In genomic region chr5:86967271-86967670, GRCm38 (mm10) we compare ENCODE assay signal across 16 mouse cellular contexts. TPM values are rescaled to one million over a fixed set of nuclear protein-coding genes. Genes with fewer than 3 reads are reported as not detected.
DNase-seq lines count a peak whose midpoint lies in the region; ATAC-seq and TF ChIP-seq lines count a peak whose summit lies in the region.
"Not testable (repeated sequence)": the region's sequence is repeated elsewhere in the genome, so short reads cannot be mapped to it uniquely, and the experiment has no call there.
"Had no signal": no experiment of that assay in that cellular context is flagged by ENCODE, and none has a peak within 500 bp of the region (broad histone marks: within the 10 kb centered on the region; RNA-seq: fewer than 3 reads in every experiment).

No protein-coding gene starts in this region.

- not testable (repeated sequence) for H3K27me3 ChIP-seq in liver, adult 2 months (ENCODE audit: control insufficient read depth, insufficient read depth, low read length); liver, embryonic 16.5 days (ENCODE audit: control insufficient read depth, insufficient read depth, low read depth, low read length); liver, postnatal 0 days (ENCODE audit: insufficient read depth, low read length)

- H3K4me1 ChIP-seq in liver, adult 2 months (ENCODE audit: control insufficient read depth, insufficient read depth, low read length); liver, embryonic 16.5 days (ENCODE audit: control insufficient read depth, low read depth, low read length); liver, postnatal 0 days (ENCODE audit: insufficient read depth): not testable (repeated sequence)

- H3K79me2 ChIP-seq in liver, adult 2 months (ENCODE audit: control insufficient read depth, insufficient read depth, low read length), result not testable (repeated sequence)

- not testable (repeated sequence) for TF ChIP-seq CTCF in liver, adult 2 months (IDR thresholded peaks at IDR 0.05; ENCODE audit: low read depth, low read length); liver, postnatal 0 days (IDR thresholded peaks at IDR 0.05; ENCODE audit: low read depth)

- not testable (repeated sequence) for H3K4me3 ChIP-seq in liver, adult 2 months (ENCODE audit: insufficient read depth, low read depth, low read length); liver, embryonic 16.5 days (ENCODE audit: low read depth, low read length); liver, postnatal 0 days (ENCODE audit: low read depth, low read length)

- H3K27ac ChIP-seq in liver, adult 2 months (replicated peaks; ENCODE audit: insufficient read depth, low read depth, low read length); liver, embryonic 16.5 days (ENCODE audit: low read length); liver, postnatal 0 days (ENCODE audit: low read depth): not testable (repeated sequence)

- not testable (repeated sequence) for TF ChIP-seq EP300 in liver, postnatal 0 days (IDR thresholded peaks at IDR 0.05; ENCODE audit: low read depth)

- H3K9ac ChIP-seq in liver, adult 2 months (ENCODE audit: low read depth, low read length); liver, embryonic 16.5 days (ENCODE audit: low read depth, low read length); liver, postnatal 0 days (replicated peaks): not testable (repeated sequence)

- 35% methylated on average over 5 of the region's 5 CpGs for WGBS in liver, adult 2 months
- 56% methylated on average over 5 of the region's 5 CpGs for WGBS in liver, embryonic 16.5 days (ENCODE audit: insufficient replicate concordance)
- WGBS in liver, postnatal 0 days (ENCODE audit: insufficient replicate concordance), result 57% methylated on average over 5 of the region's 5 CpGs

- H3K36me3 ChIP-seq in liver, adult 2 months (ENCODE audit: control insufficient read depth, insufficient read depth, low read length); liver, embryonic 16.5 days (ENCODE audit: control insufficient read depth, insufficient read depth); liver, postnatal 0 days (replicated peaks; ENCODE audit: insufficient read depth, low read length): not testable (repeated sequence)

- peak; percentile 88 for DNase-seq in liver, adult 2 months (ENCODE audit: extremely low read depth, low read depth, low spot score)
- not testable (repeated sequence) for DNase-seq in liver, postnatal 0 days

- not testable (repeated sequence) for H3K9me3 ChIP-seq in liver, embryonic 16.5 days (replicated peaks; ENCODE audit: control insufficient read depth, low read length); liver, postnatal 0 days (ENCODE audit: low read length)

- H3K4me2 ChIP-seq in liver, embryonic 16.5 days (ENCODE audit: low read depth, low read length); liver, postnatal 0 days (ENCODE audit: low read depth, low read length): not testable (repeated sequence)

- not testable (repeated sequence) for TF ChIP-seq POLR2A in liver, adult 2 months (IDR thresholded peaks at IDR 0.05; ENCODE audit: extremely low read depth, insufficient read depth, low read length)

- 0 out of 2 replicates have a peak, but pooled peaks have one; percentile 27 for ATAC-seq in liver, embryonic 16.5 days (ENCODE audit: low read depth)
- ATAC-seq in liver, postnatal 0 days, result peak; percentile 51

RNA-seq across cellular contexts. Expression of gene Ugt2b35, which starts 33.4 kb away (rescaled TPM):
- total RNA-seq in liver, adult 2 months (2014; rRNA removed), result 107 and 127 TPM in 2 replicates
- 20.8 and 26.0 TPM in 2 replicates for polyA plus RNA-seq in liver, adult 2 months (2012; rRNA removed)
- polyA plus RNA-seq in liver, embryonic 16.5 days (2015; fragmentation: Nextera tagmentation; extraction: Ambion mirVana), result 1.1 and 1.3 TPM in 2 replicates
- 3.7 and 4.4 TPM in 2 replicates for polyA plus RNA-seq in liver, postnatal 0 days (2015; fragmentation: Nextera tagmentation; extraction: Ambion mirVana)
- total RNA-seq: adrenal gland, postnatal 25 days; adrenal gland, postnatal 36 days; CH12.LX; MEL had no signal
- polyA plus RNA-seq: activated CD4-positive, CD25-positive, alpha-beta regulatory T cell, adult 4 months; adrenal gland, adult 2 months; brain, embryonic 14.5 days; C2C12; CD4-positive, CD25-positive, alpha-beta regulatory T cell, adult 4 months; G1E; Patski had no signal

RNA-seq across cellular contexts. Expression of gene Ugt2b1, which starts 40.9 kb away (rescaled TPM):
- total RNA-seq in liver, adult 2 months (2014; rRNA removed), result 327 and 562 TPM in 2 replicates
- polyA plus RNA-seq in liver, adult 2 months (2012; rRNA removed), result 81.8 and 100 TPM in 2 replicates
- 1.0 and 1.3 TPM in 2 replicates for polyA plus RNA-seq in liver, embryonic 16.5 days (2015; fragmentation: Nextera tagmentation; extraction: Ambion mirVana)
- polyA plus RNA-seq in liver, postnatal 0 days (2015; fragmentation: Nextera tagmentation; extraction: Ambion mirVana), result 8.6 and 12.0 TPM in 2 replicates
- total RNA-seq: adrenal gland, adult 18-20 months; adrenal gland, postnatal 25 days; CH12.LX; ES-E14; MEL had no signal
- polyA plus RNA-seq: activated CD4-positive, CD25-positive, alpha-beta regulatory T cell, adult 4 months; adrenal gland, adult 2 months; brain, embryonic 14.5 days; C2C12; CD4-positive, CD25-positive, alpha-beta regulatory T cell, adult 4 months; G1E; Patski had no signal
